In the genomic region with DNA sequence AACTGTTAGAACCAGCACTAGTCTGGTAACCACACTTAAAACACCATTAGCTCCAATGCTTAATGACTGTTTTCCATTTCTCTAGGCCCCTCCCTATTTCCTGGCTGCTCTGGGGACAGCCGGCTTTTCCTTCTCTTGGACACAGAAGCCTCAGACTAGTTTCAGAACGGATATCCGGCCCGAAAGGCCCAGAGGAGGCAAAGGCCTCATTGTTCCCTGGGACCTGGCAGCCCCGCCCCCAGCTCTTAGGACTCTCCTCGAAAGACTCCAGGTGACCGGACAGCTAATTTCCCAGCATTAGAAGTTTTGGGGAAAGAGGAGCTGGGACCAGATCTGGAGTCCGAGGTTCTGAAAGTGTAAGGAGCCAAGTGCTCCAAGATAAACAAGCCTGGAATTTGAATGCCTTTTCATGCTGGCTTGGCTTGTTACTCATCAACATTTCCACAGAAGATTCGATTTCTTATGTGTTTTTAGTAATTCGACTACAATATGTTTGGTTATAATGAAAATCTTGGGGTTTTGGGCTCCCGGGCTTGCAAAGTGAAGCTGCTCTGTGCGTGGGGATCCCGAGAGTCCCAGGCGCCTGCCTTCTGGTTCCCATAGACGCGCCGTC, we compare ENCODE assay signal across 7 mouse cellular contexts. TPM values are rescaled to one million over a fixed set of nuclear protein-coding genes. Genes with fewer than 3 reads are reported as not detected.
DNase-seq lines count a peak whose midpoint lies in the region; ATAC-seq lines count a peak whose summit lies in the region.

No protein-coding gene starts in this region.

- no peaks in the 10 kb centered on the region for H3K9me3 ChIP-seq in hindbrain, embryonic 16.5 days (ENCODE audit: control insufficient read depth, low read length)
- H3K9me3 ChIP-seq in midbrain, embryonic 10.5 days (replicated peaks) = no peaks in the 10 kb centered on the region

- H3K4me1 ChIP-seq in hindbrain, embryonic 16.5 days (ENCODE audit: control insufficient read depth, insufficient read depth, low read depth, low read length) = peaks cover 17% of the 10 kb centered on the region
- H3K4me1 ChIP-seq in midbrain, embryonic 10.5 days = peaks cover 23% of the 10 kb centered on the region

- DNase-seq in ZHBTc4 (ENCODE audit: low read depth, low spot score) = peak; percentile 92
- DNase-seq in cerebellum, adult 9-11 months = peak; percentile 71
- DNase-seq in gastrocnemius, adult 8-10 months (ENCODE audit: low spot score in 2 of 2) = peak; percentile 46 to 58
- peak; percentile 36 for DNase-seq in left cerebral cortex, postnatal 4 days
- peak; percentile 59 for DNase-seq in midbrain, embryonic 10.5 days (ENCODE audit: low spot score)
- peak; percentile 23 to 52 for DNase-seq in spleen, postnatal 36 days (ENCODE audit: low spot score in 2 of 2)

- intact Hi-C loops in left cerebral cortex, postnatal 4 days (cut with DNase I) = loop anchor here (5.0 kb wide), 1 partner anchor 208 kb away; no protein-coding TSS in a partner anchor

- H3K9ac ChIP-seq in hindbrain, embryonic 16.5 days (ENCODE audit: low read depth, low read length) = peak overlapping the region; percentile 87

- H3K36me3 ChIP-seq in hindbrain, embryonic 16.5 days (ENCODE audit: control insufficient read depth, insufficient read depth, low read length) = no peaks in the 10 kb centered on the region
- H3K36me3 ChIP-seq in midbrain, embryonic 10.5 days = no peaks in the 10 kb centered on the region

- H3K4me3 ChIP-seq in hindbrain, embryonic 16.5 days (ENCODE audit: low read length) = peak overlapping the region; percentile 84
- peak overlapping the region; percentile 87 for H3K4me3 ChIP-seq in midbrain, embryonic 10.5 days

- 0 out of 2 replicates have a peak, but pooled peaks have one; percentile 6 for ATAC-seq in hindbrain, embryonic 16.5 days

- no peaks in the 10 kb centered on the region for H3K27me3 ChIP-seq in hindbrain, embryonic 16.5 days (replicated peaks; ENCODE audit: control insufficient read depth, insufficient read depth, low read length)
- H3K27me3 ChIP-seq in midbrain, embryonic 10.5 days (ENCODE audit: low read depth, poor library complexity, severe bottlenecking) = no peaks in the 10 kb centered on the region

- 5% methylated on average over 17 of the region's 17 CpGs for WGBS in hindbrain, embryonic 16.5 days
- WGBS in midbrain, embryonic 10.5 days = 3% methylated on average over 17 of the region's 17 CpGs

- H3K4me2 ChIP-seq in hindbrain, embryonic 16.5 days (ENCODE audit: low read length) = peak overlapping the region; percentile 62

- peak overlapping the region; percentile 94 for H3K27ac ChIP-seq in hindbrain, embryonic 16.5 days (ENCODE audit: low read depth, low read length)
- peak overlapping the region; percentile 98 for H3K27ac ChIP-seq in midbrain, embryonic 10.5 days (replicated peaks)

RNA-seq across cellular contexts. Expression of a gene that starts 0.3 kb away (rescaled TPM):
- total RNA-seq in gastrocnemius, adult 8-10 months (2022) = 1 to 10 TPM; 2.4 to 4.0 (median 2.7) TPM
- polyA plus RNA-seq in hindbrain, embryonic 16.5 days (2015; fragmentation: Nextera tagmentation; extraction: Ambion mirVana) = 1.6 and 1.9 TPM in 2 replicates
- 10 to 100 TPM; 21.5 to 22.2 TPM for total RNA-seq in left cerebral cortex, postnatal 4 days (2021)
- 1.9 and 2.1 TPM in 2 replicates for polyA plus RNA-seq in midbrain, embryonic 10.5 days (2016; fragmentation: Nextera tagmentation; extraction: Ambion mirVana)

RNA-seq across cellular contexts. Expression of a gene that starts 14.9 kb away (rescaled TPM):
- 100 to 1,000 TPM; 213 to 249 (median 226) TPM for total RNA-seq in gastrocnemius, adult 8-10 months (2022)
- polyA plus RNA-seq in hindbrain, embryonic 16.5 days (2015; fragmentation: Nextera tagmentation; extraction: Ambion mirVana) = 121 and 133 TPM in 2 replicates
- 10 to 100 TPM; 76.1 to 78.4 TPM for total RNA-seq in left cerebral cortex, postnatal 4 days (2021)
- 117 and 123 TPM in 2 replicates for polyA plus RNA-seq in midbrain, embryonic 10.5 days (2016; fragmentation: Nextera tagmentation; extraction: Ambion mirVana)

RNA-seq across cellular contexts. Expression of a gene that starts 27.9 kb away (rescaled TPM):
- total RNA-seq in gastrocnemius, adult 8-10 months (2022) = 1 to 10 TPM; 1.9 to 3.1 (median 2.2) TPM
- polyA plus RNA-seq in hindbrain, embryonic 16.5 days (2015; fragmentation: Nextera tagmentation; extraction: Ambion mirVana) = 13.4 and 13.6 TPM in 2 replicates
- 10 to 100 TPM in 1 of 2 experiments, 1 to 10 TPM in 1; 9.5 to 11.2 TPM for total RNA-seq in left cerebral cortex, postnatal 4 days (2021)
- 14.1 and 14.4 TPM in 2 replicates for polyA plus RNA-seq in midbrain, embryonic 10.5 days (2016; fragmentation: Nextera tagmentation; extraction: Ambion mirVana)

Comparison
In these comparisons a context has a peak if more than half of its experiments do, and no peak if none do; other contexts are left out.
1. Peak in every context shown above with its lines: DNase-seq, ATAC-seq, H3K4me3 ChIP-seq and H3K27ac ChIP-seq.
2. DNase-seq: peak in every context shown above with its lines; median percentile 92 in ZHBTc4; 71 in cerebellum, adult 9-11 months; 59 in midbrain, embryonic 10.5 days; 52 in gastrocnemius, adult 8-10 months; 38 in spleen, postnatal 36 days; 36 in left cerebral cortex, postnatal 4 days.
3. RNA of a gene that starts 0.3 kb away (total RNA-seq): 21.5 to 22.2 TPM in left cerebral cortex, postnatal 4 days; 2.4 to 4.0 TPM in gastrocnemius, adult 8-10 months; every median in the first group is over 4 times any median in the second.